Mouse (Mus musculus) heart, embryonic 11.5 days (tissue): ENCODE data around the gene C130050O18Rik. TPM values are rescaled to one million over a fixed set of nuclear protein-coding genes. Genes with fewer than 3 reads are reported as not detected.

ENCODE experiments used
- ATAC-seq: fragments of 200-750 bp; cut with Nextera tagmentation; replicated peaks from 2 replicates; pipeline ENCODE4 v1.8.0; 2017; ENCODE audit warnings: moderate library complexity; ENCODE audit not compliant: insufficient number of reproducible peaks, low FRiP score, low TSS enrichment
- H3K27ac ChIP-seq: fragments of 300-500 bp; sonication (generic); 2 replicates; pipeline ENCODE4 v1.5.1; 2014; ENCODE audit warnings: mild to moderate bottlenecking, low read depth, low read length
- H3K27me3 ChIP-seq: fragments of 300-500 bp; sonication (generic); 2 replicates; pipeline ENCODE4 v1.6.1; 2014; ENCODE audit warnings: mild to moderate bottlenecking, low read length, mixed read lengths; ENCODE audit not compliant: control insufficient read depth, insufficient read depth
- H3K36me3 ChIP-seq: fragments of 300-500 bp; sonication (generic); 2 replicates; pipeline ENCODE4 v1.6.1; 2014; ENCODE audit warnings: mild to moderate bottlenecking, low read length, moderate library complexity, mixed read lengths; ENCODE audit not compliant: control insufficient read depth, insufficient read depth
- H3K4me1 ChIP-seq: fragments of 300-500 bp; sonication (generic); 2 replicates; pipeline ENCODE4 v1.6.1; 2014; ENCODE audit warnings: low read length; ENCODE audit not compliant: control insufficient read depth, insufficient read depth
- H3K4me2 ChIP-seq: fragments of 300-500 bp; sonication (generic); 2 replicates; pipeline ENCODE4 v1.6.1; 2014; ENCODE audit warnings: mild to moderate bottlenecking, moderate library complexity
- H3K4me3 ChIP-seq: fragments of 300-500 bp; sonication (generic); 2 replicates; pipeline ENCODE4 v1.5.1; 2014; ENCODE audit warnings: low read depth, low read length
- H3K9ac ChIP-seq: fragments of 300-500 bp; sonication (generic); 2 replicates; pipeline ENCODE4 v1.6.1; 2014; ENCODE audit warnings: mild to moderate bottlenecking, low read depth, low read length, moderate library complexity
- H3K9me3 ChIP-seq: fragments of 300-500 bp; sonication (generic); replicated peaks from 2 replicates; pipeline ENCODE4 v1.6.1; 2016; ENCODE audit warnings: low read length; ENCODE audit not compliant: control insufficient read depth
- WGBS: fragments of 180-500 bp; shearing (Covaris S2); extraction: QIAGEN DNeasy Blood & Tissue Kit; methylation state at CpG from one replicate; pipeline ENCODE4 v1.1.7; 2014; ENCODE audit not compliant: insufficient replicate concordance; 5-methylcytosine and 5-hydroxymethylcytosine counted together
- polyA plus RNA-seq: library from polyadenylated mRNA; unstranded; fragments of >200 nt; fragmentation: Nextera tagmentation; extraction: Ambion mirVana; gene quantifications from 2 replicates; pipeline ENCODE4 v1.2.1, GENCODE M21; 2014

The C130050O18Rik gene
- polyA plus RNA-seq, 1 experiment from 2014 or later: 0.17 TPM

DNA sequence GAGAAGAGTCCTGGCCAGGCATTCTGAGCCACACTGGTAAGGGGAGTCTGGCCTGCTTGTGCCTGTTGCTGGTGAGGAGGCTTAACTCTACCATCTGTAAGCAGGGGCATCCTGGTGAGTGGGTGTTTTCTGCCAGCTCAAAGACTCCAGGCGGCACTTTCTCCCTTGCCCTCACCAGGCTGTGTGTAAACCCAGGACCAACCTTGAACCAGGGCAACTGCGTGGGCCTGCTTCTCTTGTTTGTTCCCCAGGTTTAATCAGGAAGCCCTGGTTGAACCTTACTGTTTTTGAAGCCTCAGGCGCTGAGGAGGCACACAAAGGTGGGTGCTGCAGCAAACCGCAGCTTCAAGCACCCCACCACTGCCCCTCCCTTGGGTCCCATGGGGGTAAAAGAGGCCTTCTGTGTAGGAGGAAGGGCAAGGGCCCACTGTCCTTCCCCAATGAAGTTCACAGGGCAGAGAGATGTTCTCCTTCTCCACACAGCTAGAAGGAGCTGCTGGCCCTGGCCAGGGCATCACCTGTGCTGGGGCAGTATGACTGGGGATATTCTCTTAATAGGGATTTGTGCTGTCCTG is 37.1 kb upstream of the C130050O18Rik start:
- 85% methylated on average over 4 of the region's 4 CpGs for WGBS

GRCm38 (mm10) chr5:139368638-139369320 is 36.3 kb upstream of the C130050O18Rik start:
- Histone ChIP-seq H3K9ac (no peak overlapping the region), H3K4me2 (no peak overlapping the region), H3K36me3 (no peaks in the 10 kb centered on the region), H3K9me3 (no peaks in the 10 kb centered on the region), H3K27me3 (0 out of 2 replicates have a peak, but pooled peaks cover 2% of the 10 kb centered on the region), H3K4me3 (no peak overlapping the region), H3K4me1 (peaks cover 37% of the 10 kb centered on the region), H3K27ac (no peak overlapping the region)
- no peak for ATAC-seq
- 87% methylated on average over 11 of the region's 11 CpGs for WGBS

More for the DNA sequence above, 37.1 kb upstream of the C130050O18Rik start:
- no peak overlapping the region for H3K4me2 ChIP-seq
- H3K9ac ChIP-seq: no peak overlapping the region
- H3K27ac ChIP-seq: no peak overlapping the region
- no peak for ATAC-seq
- no peaks in the 10 kb centered on the region for H3K9me3 ChIP-seq
- 0 out of 2 replicates have a peak, but pooled peaks cover 5% of the 10 kb centered on the region for H3K27me3 ChIP-seq
- H3K36me3 ChIP-seq: no peaks in the 10 kb centered on the region
- peaks cover 37% of the 10 kb centered on the region for H3K4me1 ChIP-seq
- H3K4me3 ChIP-seq: no peak overlapping the region

GRCm38 (mm10) chr5:139370336-139370735 is 34.7 kb upstream of the C130050O18Rik start:
- no peaks in the 10 kb centered on the region for H3K9me3 ChIP-seq
- H3K27me3 ChIP-seq: no peaks in the 10 kb centered on the region
- H3K9ac ChIP-seq: peak overlapping the region; percentile 11; the same call in 1 of the 2 replicates
- peaks cover 25% of the 10 kb centered on the region for H3K4me1 ChIP-seq
- H3K4me3 ChIP-seq: no peak overlapping the region
- WGBS: 66% methylated on average over 6 of the region's 6 CpGs
- no peaks in the 10 kb centered on the region for H3K36me3 ChIP-seq
- no peak for ATAC-seq
- H3K4me2 ChIP-seq: peak overlapping the region; percentile 87
- H3K27ac ChIP-seq: no peak overlapping the region

- H3K27ac ChIP-seq: 0 out of 2 replicates have a peak overlapping the region, but pooled peaks have one; percentile 86
- no peaks in the 10 kb centered on the region for H3K36me3 ChIP-seq
- WGBS: 64% methylated on average over 5 of the region's 5 CpGs
- H3K4me3 ChIP-seq: peak overlapping the region; percentile 64
- no peaks in the 10 kb centered on the region for H3K9me3 ChIP-seq
- no peaks in the 10 kb centered on the region for H3K27me3 ChIP-seq
- no peak for ATAC-seq
- H3K4me1 ChIP-seq: peaks cover 28% of the 10 kb centered on the region
- H3K4me2 ChIP-seq: peak overlapping the region; percentile 87
- peak overlapping the region; percentile 93 for H3K9ac ChIP-seq
These were observed 34.0 kb upstream of the C130050O18Rik start for GRCm38 (mm10) chr5:139371118-139371517.

DNA sequence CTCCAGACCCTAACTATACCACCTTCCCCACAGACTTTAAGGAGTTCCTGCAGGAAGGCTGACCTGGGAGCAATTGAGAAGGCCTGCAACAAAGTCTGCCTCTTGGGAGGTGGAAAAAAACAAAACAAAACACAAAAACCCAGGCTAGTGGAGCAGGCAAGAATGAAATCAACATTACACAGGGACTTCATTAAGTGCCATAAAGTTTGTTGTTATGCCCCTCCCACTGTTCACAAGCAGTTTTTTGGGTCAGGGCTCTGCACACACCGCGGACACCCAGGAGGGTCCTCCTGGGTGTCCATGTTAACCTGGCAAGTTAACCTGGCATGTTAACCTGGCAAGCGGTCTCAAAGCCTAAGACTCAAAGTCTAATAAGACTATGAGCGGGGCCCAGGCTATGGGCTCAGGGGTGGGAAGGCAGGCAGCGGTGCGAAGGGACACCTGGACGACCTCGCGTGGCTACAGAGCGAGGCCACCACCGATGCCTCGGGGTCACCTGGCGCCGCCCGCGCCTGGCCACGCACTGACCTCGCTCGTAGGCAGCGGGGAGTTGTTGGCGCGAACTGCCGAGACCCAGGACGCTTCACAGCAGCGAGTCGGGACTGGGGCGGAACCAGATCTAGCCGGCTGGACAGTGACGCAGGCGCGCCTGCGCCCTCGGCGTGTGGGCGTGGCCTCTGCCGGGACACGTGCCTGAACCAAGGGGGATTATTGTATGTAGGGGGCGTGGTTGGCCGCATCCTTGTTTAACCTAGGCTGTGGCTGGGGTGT is 33.3 kb upstream of the C130050O18Rik start:
- H3K4me2 ChIP-seq: peak overlapping the region; percentile 87
- no peaks in the 10 kb centered on the region for H3K27me3 ChIP-seq
- no peaks in the 10 kb centered on the region for H3K9me3 ChIP-seq
- H3K4me3 ChIP-seq: peak overlapping the region; percentile 64
- H3K27ac ChIP-seq: peak overlapping the region; percentile 86
- H3K4me1 ChIP-seq: peaks cover 35% of the 10 kb centered on the region
- peak; percentile 88 for ATAC-seq
- H3K9ac ChIP-seq: peak overlapping the region; percentile 93
- 2% methylated on average over 39 of the region's 39 CpGs for WGBS
- no peaks in the 10 kb centered on the region for H3K36me3 ChIP-seq

DNA sequence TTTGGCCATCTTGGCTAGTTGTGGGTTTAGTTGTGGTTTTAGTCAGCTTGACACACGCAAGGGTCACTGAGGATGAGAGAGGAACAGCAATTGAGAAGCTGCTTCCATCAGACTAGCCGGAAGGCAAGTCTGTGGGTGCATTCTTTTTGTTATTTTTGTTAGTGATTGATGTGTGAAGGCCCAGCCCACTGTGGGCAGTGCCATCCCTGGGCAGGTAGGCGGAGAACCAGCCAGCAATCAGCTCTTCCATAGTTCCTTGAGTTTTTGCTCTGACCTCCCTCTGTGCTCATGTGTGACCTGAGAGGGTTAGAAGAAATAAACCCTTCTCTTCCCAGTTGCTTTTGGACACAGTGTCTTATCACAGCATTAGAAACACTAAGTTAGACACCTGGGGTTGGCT is 32.0 kb upstream of the C130050O18Rik start:
- H3K4me3 ChIP-seq: no peak overlapping the region
- peaks cover 48% of the 10 kb centered on the region for H3K4me1 ChIP-seq
- H3K27ac ChIP-seq: no peak overlapping the region
- H3K36me3 ChIP-seq: no peaks in the 10 kb centered on the region
- no peaks in the 10 kb centered on the region for H3K27me3 ChIP-seq
- no peak overlapping the region for H3K4me2 ChIP-seq
- WGBS: 81% methylated on average over 3 of the region's 3 CpGs
- no peak for ATAC-seq
- no peak overlapping the region for H3K9ac ChIP-seq
- H3K9me3 ChIP-seq: no peaks in the 10 kb centered on the region

GRCm38 (mm10) chr5:139373889-139374444 is 31.1 kb upstream of the C130050O18Rik start:
- Histone ChIP-seq H3K36me3 (no peaks in the 10 kb centered on the region), H3K4me1 (peaks cover 56% of the 10 kb centered on the region), H3K4me3 (no peak overlapping the region), H3K27me3 (no peaks in the 10 kb centered on the region), H3K9ac (no peak overlapping the region), H3K4me2 (no peak overlapping the region), H3K9me3 (no peaks in the 10 kb centered on the region), H3K27ac (no peak overlapping the region)
- WGBS: 72% methylated on average over 6 of the region's 6 CpGs
- ATAC-seq: no peak

DNA sequence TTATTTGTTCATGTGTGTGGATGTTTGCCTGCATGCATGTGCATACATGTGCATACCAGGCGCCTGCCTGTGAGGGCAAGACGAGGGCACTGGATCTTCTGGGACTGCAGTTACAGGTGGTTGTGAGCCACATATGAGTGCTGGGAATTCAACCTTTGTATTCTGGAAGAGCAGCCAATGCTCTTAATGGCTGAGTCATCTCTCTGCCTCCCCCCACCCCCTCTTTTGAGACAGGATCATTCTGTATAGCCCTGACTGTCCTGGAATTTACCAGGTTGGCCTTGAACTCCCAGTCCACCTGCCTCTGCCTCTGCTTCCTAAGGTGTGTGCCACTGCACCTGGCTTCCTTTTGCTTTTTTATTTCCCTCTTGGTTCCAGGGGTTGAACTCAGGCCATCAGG is 30.2 kb upstream of the C130050O18Rik start:
- Histone ChIP-seq H3K4me2 (no peak overlapping the region), H3K36me3 (no peaks in the 10 kb centered on the region), H3K9ac (no peak overlapping the region), H3K9me3 (no peaks in the 10 kb centered on the region), H3K4me3 (no peak overlapping the region), H3K27me3 (no peaks in the 10 kb centered on the region), H3K27ac (no peak overlapping the region), H3K4me1 (peaks cover 65% of the 10 kb centered on the region)
- ATAC-seq: no peak
- 78% methylated on average over 2 of the region's 2 CpGs for WGBS
